Mouse (Mus musculus): ENCODE measurements around the gene Vil1.

DNA sequence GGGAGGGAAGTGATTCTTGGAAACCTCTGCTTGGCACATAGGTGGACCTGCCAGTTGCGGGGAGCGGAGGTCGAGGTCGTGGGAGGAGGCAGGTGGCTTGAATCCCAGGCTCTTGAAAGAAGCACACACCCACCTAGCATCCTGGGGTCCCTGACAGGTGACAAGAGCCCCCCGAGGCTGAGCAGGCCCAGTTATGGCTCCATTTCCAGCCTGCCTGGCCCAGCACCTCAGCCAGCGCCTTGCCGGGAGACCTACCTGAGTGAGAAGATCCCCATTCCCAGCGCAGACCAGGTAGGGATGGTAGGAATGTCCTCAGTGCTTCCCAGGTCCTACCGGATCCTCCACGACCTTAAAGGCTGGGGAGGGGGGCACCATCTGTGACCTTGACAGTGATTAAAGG, 33.6 kb upstream of the Vil1 start:
- no peak for TF ChIP-seq CTCF (conservative IDR thresholded peaks at IDR 0.05; ENCODE audit: low read length)
- no peak for TF ChIP-seq POU5F1 (IDR thresholded peaks at IDR 0.05; ENCODE audit: borderline replicate concordance, low read length)
- TF ChIP-seq NANOG (IDR thresholded peaks at IDR 0.05; ENCODE audit: borderline replicate concordance, low read length), result no peak
